23 mouse cellular contexts compared by ENCODE assay signal in genomic region chr3:53687776-53688175, GRCm38 (mm10). TPM values are rescaled to one million over a fixed set of nuclear protein-coding genes. Genes with fewer than 3 reads are reported as not detected.
DNase-seq lines count a peak whose midpoint lies in the region; ATAC-seq and TF ChIP-seq lines count a peak whose summit lies in the region.
"Had no signal": no experiment of that assay in that cellular context is flagged by ENCODE, and none has a peak within 500 bp of the region (broad histone marks: within the 10 kb centered on the region; RNA-seq: fewer than 3 reads in every experiment).

No protein-coding gene starts in this region.

- peak; percentile 18 for DNase-seq in lung, postnatal 0 days (ENCODE audit: low spot score)
- DNase-seq in lung, postnatal 25 days (ENCODE audit: low spot score) = no peak
- peak; percentile 8 for DNase-seq in kidney, adult 18-20 months
- DNase-seq in kidney, postnatal 14 days = peak; percentile 53
- peak; percentile 21 for DNase-seq in urinary bladder, postnatal 25 days (ENCODE audit: low spot score)
- no peak for DNase-seq in testis, postnatal 10 days (ENCODE audit: low spot score)
- DNase-seq in gastrocnemius, adult 8-10 months (ENCODE audit: low spot score in 2 of 2) = no peak
- DNase-seq: adrenal gland, adult 2 months; cerebellum, adult 11-12 months; gastrocnemius, postnatal 36 days; heart, postnatal 36 days; layer of hippocampus, postnatal 36 days; right cerebral cortex, postnatal 25 days; thymus, postnatal 25 days had no signal

- WGBS in lung, postnatal 0 days = 52% methylated on average over 6 of the region's 6 CpGs
- WGBS in hindbrain, embryonic 12.5 days = 84% methylated on average over 6 of the region's 6 CpGs

- no peaks in the 10 kb centered on the region for H3K9me3 ChIP-seq in lung, postnatal 0 days (ENCODE audit: low read length)
- H3K9me3 ChIP-seq in hindbrain, embryonic 12.5 days (replicated peaks) = no peaks in the 10 kb centered on the region
- H3K9me3 ChIP-seq: embryonic facial prominence, embryonic 15.5 days; heart, embryonic 12.5 days; megakaryocyte, embryonic 14.5 days; neural tube, embryonic 13.5 days had no signal

- H3K4me2 ChIP-seq in lung, postnatal 0 days (replicated peaks; ENCODE audit: low read depth, low read length) = no peak overlapping the region
- no peak overlapping the region for H3K4me2 ChIP-seq in hindbrain, embryonic 12.5 days (replicated peaks)
- H3K4me2 ChIP-seq: embryonic facial prominence, embryonic 15.5 days; heart, embryonic 12.5 days; neural tube, embryonic 13.5 days had no signal

- no peak for TF ChIP-seq EP300 in lung, postnatal 0 days (IDR thresholded peaks at IDR 0.05)

- no peak overlapping the region for H3K4me3 ChIP-seq in lung, postnatal 0 days (ENCODE audit: low read depth, low read length)
- no peak overlapping the region for H3K4me3 ChIP-seq in hindbrain, embryonic 12.5 days
- H3K4me3 ChIP-seq: embryonic facial prominence, embryonic 15.5 days; heart, embryonic 12.5 days; megakaryocyte, embryonic 14.5 days; neural tube, embryonic 13.5 days had no signal

- no peak overlapping the region for H3K27ac ChIP-seq in lung, postnatal 0 days (ENCODE audit: low read length)
- no peak overlapping the region for H3K27ac ChIP-seq in hindbrain, embryonic 12.5 days
- H3K27ac ChIP-seq: embryonic facial prominence, embryonic 15.5 days; liver, embryonic 14.5 days; neural tube, embryonic 13.5 days had no signal

- H3K4me1 ChIP-seq in lung, postnatal 0 days (ENCODE audit: insufficient read depth, low read depth, low read length) = no peaks in the 10 kb centered on the region
- H3K4me1 ChIP-seq in hindbrain, embryonic 12.5 days = no peaks in the 10 kb centered on the region
- H3K4me1 ChIP-seq: embryonic facial prominence, embryonic 15.5 days; megakaryocyte, embryonic 14.5 days; neural tube, embryonic 13.5 days had no signal

- ATAC-seq in lung, postnatal 0 days = peak; percentile 48; the same call in 1 of the 2 replicates
- ATAC-seq in hindbrain, embryonic 12.5 days (ENCODE audit: low FRiP score) = no peak
- ATAC-seq: midbrain, embryonic 16.5 days had no signal

- H3K36me3 ChIP-seq in lung, postnatal 0 days (ENCODE audit: insufficient read depth, low read length) = no peaks in the 10 kb centered on the region
- H3K36me3 ChIP-seq in hindbrain, embryonic 12.5 days = no peaks in the 10 kb centered on the region
- H3K36me3 ChIP-seq: embryonic facial prominence, embryonic 15.5 days; heart, embryonic 12.5 days; neural tube, embryonic 13.5 days had no signal

- no peak overlapping the region for H3K9ac ChIP-seq in lung, postnatal 0 days (replicated peaks; ENCODE audit: low read depth)
- no peak overlapping the region for H3K9ac ChIP-seq in hindbrain, embryonic 12.5 days
- H3K9ac ChIP-seq: embryonic facial prominence, embryonic 15.5 days; heart, embryonic 12.5 days; liver, embryonic 14.5 days; neural tube, embryonic 13.5 days had no signal

- H3K27me3 ChIP-seq in lung, postnatal 0 days (replicated peaks; ENCODE audit: insufficient read depth, low read length) = no peaks in the 10 kb centered on the region
- H3K27me3 ChIP-seq in hindbrain, embryonic 12.5 days = no peaks in the 10 kb centered on the region
- H3K27me3 ChIP-seq: embryonic facial prominence, embryonic 15.5 days; heart, embryonic 12.5 days; megakaryocyte, embryonic 14.5 days; neural tube, embryonic 13.5 days had no signal

- TF ChIP-seq CTCF in lung, postnatal 0 days (IDR thresholded peaks at IDR 0.05) = no peak

RNA-seq across cellular contexts. Expression of gene Frem2, which starts 30.6 kb away (rescaled TPM):
- 1.6 and 1.8 TPM in 2 replicates for polyA plus RNA-seq in lung, postnatal 0 days (2015; fragmentation: Nextera tagmentation; extraction: Ambion mirVana)
- polyA plus RNA-seq in hindbrain, embryonic 12.5 days (2016; fragmentation: Nextera tagmentation; extraction: Ambion mirVana) = 3.9 and 4.6 TPM in 2 replicates
- total RNA-seq in gastrocnemius, adult 8-10 months (2022) = 1 to 10 TPM in 2 of 4 experiments, under 1 TPM in 2; 0.80 to 1.9 (median 1.1) TPM
- total RNA-seq: common myeloid progenitor, adult 5-6 weeks had no signal
- polyA plus RNA-seq: C2C12 had no signal

Comparison
In these comparisons a context has a peak if more than half of its experiments do, and no peak if none do; other contexts are left out.
1. DNase-seq: peak in lung, postnatal 0 days (single experiment), kidney, adult 18-20 months (single experiment), kidney, postnatal 14 days (single experiment) and urinary bladder, postnatal 25 days (single experiment); none in lung, postnatal 25 days (single experiment), testis, postnatal 10 days (single experiment) and gastrocnemius, adult 8-10 months (0 of 2).